7 mouse cellular contexts compared by ENCODE assay signal in the genomic region with DNA sequence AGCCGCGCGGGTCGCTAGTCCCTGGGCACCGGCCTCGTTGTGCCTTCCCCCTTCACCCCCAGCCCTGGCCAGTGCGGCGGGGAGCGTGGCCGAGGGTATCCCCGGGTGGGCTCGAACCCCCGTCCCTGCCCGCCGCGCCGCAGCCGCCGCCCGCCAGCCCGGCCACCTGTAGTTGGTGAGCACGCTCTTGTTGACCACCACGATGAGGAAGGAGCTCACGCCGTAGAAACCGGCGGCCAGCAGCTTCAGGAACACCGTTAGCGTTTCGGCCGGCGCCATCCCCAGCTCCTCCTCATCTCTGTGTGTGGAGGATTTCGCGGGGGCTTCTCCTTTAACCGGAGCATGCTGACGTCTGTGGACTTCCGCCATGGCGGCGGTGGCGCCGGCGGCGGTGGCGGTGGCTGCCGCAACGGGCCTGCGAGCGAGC. TPM values are rescaled to one million over a fixed set of nuclear protein-coding genes. Genes with fewer than 3 reads are reported as not detected.
DNase-seq lines count a peak whose midpoint lies in the region; ATAC-seq and TF ChIP-seq lines count a peak whose summit lies in the region.

No protein-coding gene starts in this region.

- TF ChIP-seq EP300 in heart, adult 2 months (IDR thresholded peaks at IDR 0.05; ENCODE audit: insufficient read depth, low read depth, low read length), result no peak

- H3K4me3 ChIP-seq in embryonic facial prominence, embryonic 13.5 days, result peak overlapping the region; percentile 92
- H3K4me3 ChIP-seq in heart, adult 2 months, result peak overlapping the region; percentile 96
- H3K4me3 ChIP-seq in limb, embryonic 15.5 days, result peak overlapping the region; percentile 90
- peak overlapping the region; percentile 91 for H3K4me3 ChIP-seq in midbrain, embryonic 16.5 days (ENCODE audit: low read depth, low read length)
- peak overlapping the region; percentile 100 for H3K4me3 ChIP-seq in spleen, adult 2 months (ENCODE audit: extremely low read depth, insufficient read depth, insufficient read length)

- TF ChIP-seq CTCF in heart, adult 2 months (IDR thresholded peaks at IDR 0.05), result no peak
- no peak for TF ChIP-seq CTCF in spleen, adult 2 months (IDR thresholded peaks at IDR 0.05; ENCODE audit: extremely low read depth, insufficient read depth, insufficient read length, insufficient replicate concordance)

- no peaks in the 10 kb centered on the region for H3K9me3 ChIP-seq in embryonic facial prominence, embryonic 13.5 days
- H3K9me3 ChIP-seq in limb, embryonic 15.5 days, result no peaks in the 10 kb centered on the region
- no peaks in the 10 kb centered on the region for H3K9me3 ChIP-seq in midbrain, embryonic 16.5 days (replicated peaks; ENCODE audit: control insufficient read depth, low read length, poor library complexity, severe bottlenecking)

- 0% methylated on average over 48 of the region's 48 CpGs for WGBS in embryonic facial prominence, embryonic 13.5 days
- WGBS in heart, adult 2 months, result under 1% methylated on average over 48 of the region's 48 CpGs
- under 1% methylated on average over 48 of the region's 48 CpGs for WGBS in limb, embryonic 15.5 days
- WGBS in midbrain, embryonic 16.5 days, result under 1% methylated on average over 48 of the region's 48 CpGs
- under 1% methylated on average over 46 of the region's 48 CpGs for WGBS in spleen, adult 2 months

- H3K36me3 ChIP-seq in embryonic facial prominence, embryonic 13.5 days, result peaks cover 12% of the 10 kb centered on the region
- no peaks in the 10 kb centered on the region; the same call in 1 of the 2 replicates for H3K36me3 ChIP-seq in heart, adult 2 months (ENCODE audit: control insufficient read depth, insufficient read depth, low read length)
- H3K36me3 ChIP-seq in limb, embryonic 15.5 days, result peaks cover 15% of the 10 kb centered on the region
- H3K36me3 ChIP-seq in midbrain, embryonic 16.5 days (ENCODE audit: control insufficient read depth, insufficient read depth, low read length), result peaks cover 3% of the 10 kb centered on the region; the same call in 1 of the 2 replicates
- H3K36me3 ChIP-seq in spleen, adult 2 months (ENCODE audit: control insufficient read depth, insufficient read depth, low read length), result 0 out of 2 replicates have a peak, but pooled peaks cover 1% of the 10 kb centered on the region

- peaks cover 29% of the 10 kb centered on the region for H3K4me1 ChIP-seq in embryonic facial prominence, embryonic 13.5 days
- H3K4me1 ChIP-seq in heart, adult 2 months (ENCODE audit: control insufficient read depth, insufficient read depth, low read length), result peaks cover 3% of the 10 kb centered on the region
- peaks cover 5% of the 10 kb centered on the region; the same call in 1 of the 2 replicates for H3K4me1 ChIP-seq in limb, embryonic 15.5 days
- H3K4me1 ChIP-seq in midbrain, embryonic 16.5 days (ENCODE audit: control insufficient read depth, insufficient read depth, low read length), result peaks cover 17% of the 10 kb centered on the region
- peaks cover 3% of the 10 kb centered on the region for H3K4me1 ChIP-seq in spleen, adult 2 months (ENCODE audit: control insufficient read depth, insufficient read depth, insufficient read length)

- peak overlapping the region; percentile 98 for H3K9ac ChIP-seq in embryonic facial prominence, embryonic 13.5 days
- H3K9ac ChIP-seq in heart, adult 2 months (ENCODE audit: low read depth, low read length), result peak overlapping the region; percentile 98
- peak overlapping the region; percentile 99 for H3K9ac ChIP-seq in limb, embryonic 15.5 days
- H3K9ac ChIP-seq in midbrain, embryonic 16.5 days (ENCODE audit: low read depth, low read length), result peak overlapping the region; percentile 99

- H3K27me3 ChIP-seq in embryonic facial prominence, embryonic 13.5 days, result no peaks in the 10 kb centered on the region
- no peaks in the 10 kb centered on the region for H3K27me3 ChIP-seq in heart, adult 2 months (ENCODE audit: control insufficient read depth, insufficient read depth, low read length)
- no peaks in the 10 kb centered on the region for H3K27me3 ChIP-seq in limb, embryonic 15.5 days
- no peaks in the 10 kb centered on the region for H3K27me3 ChIP-seq in midbrain, embryonic 16.5 days (ENCODE audit: control insufficient read depth, insufficient read depth, low read depth, low read length)
- H3K27me3 ChIP-seq in spleen, adult 2 months (ENCODE audit: control insufficient read depth, insufficient read depth, low read length), result no peaks in the 10 kb centered on the region

- DNase-seq in adrenal gland, postnatal 10 days, result peak; percentile 81
- peak; percentile 84 to 85 for DNase-seq in heart, adult 2 months
- DNase-seq in kidney, adult 8-10 months, result peak; percentile 42 to 64
- DNase-seq in spleen, adult 2 months (ENCODE audit: low read depth in 1 of 2, low spot score in 2 of 2), result peak; percentile 28 to 66

- intact Hi-C loops in heart, adult 2 months (cut with DNase I), result loop anchor here (1.0 to 5.0 kb wide), 3 partner anchors 62 to 99 kb away; a partner anchor contains a TSS

- H3K27ac ChIP-seq in embryonic facial prominence, embryonic 13.5 days, result peak overlapping the region; percentile 99
- H3K27ac ChIP-seq in heart, adult 2 months, result peak overlapping the region; percentile 87
- H3K27ac ChIP-seq in limb, embryonic 15.5 days, result peak overlapping the region; percentile 99
- peak overlapping the region; percentile 99 for H3K27ac ChIP-seq in midbrain, embryonic 16.5 days (ENCODE audit: low read length)
- H3K27ac ChIP-seq in spleen, adult 2 months (ENCODE audit: insufficient read depth, low read length), result peak overlapping the region; percentile 87

- peaks cover 2% of the 10 kb centered on the region; the same call in 1 of the 2 replicates for H3K79me2 ChIP-seq in heart, adult 2 months (replicated peaks; ENCODE audit: control insufficient read depth, insufficient read depth, low read length)

- TF ChIP-seq POLR2A in heart, adult 2 months (IDR thresholded peaks at IDR 0.05; ENCODE audit: insufficient read depth, low read depth, low read length), result peak; percentile 59; the same call in 1 of the 2 replicates
- TF ChIP-seq POLR2A in spleen, adult 2 months (IDR thresholded peaks at IDR 0.05; ENCODE audit: low read depth, low read length), result peak; percentile 62

- ATAC-seq in embryonic facial prominence, embryonic 13.5 days (ENCODE audit: insufficient number of reproducible peaks, insufficient read depth, low FRiP score, low TSS enrichment, low read depth), result peak; percentile 68
- ATAC-seq in limb, embryonic 15.5 days (ENCODE audit: insufficient number of reproducible peaks, low FRiP score, low TSS enrichment, low read depth), result peak; percentile 57
- peak; percentile 85 for ATAC-seq in midbrain, embryonic 16.5 days

- peak overlapping the region; percentile 72 for H3K4me2 ChIP-seq in embryonic facial prominence, embryonic 13.5 days
- H3K4me2 ChIP-seq in limb, embryonic 15.5 days, result peak overlapping the region; percentile 61
- H3K4me2 ChIP-seq in midbrain, embryonic 16.5 days (ENCODE audit: low read length), result peak overlapping the region; percentile 85

RNA-seq across cellular contexts. Expression of a gene that starts 0.5 kb away (rescaled TPM):
- 10 to 100 TPM; 13.9 to 14.8 TPM for total RNA-seq in adrenal gland, postnatal 10 days (2021)
- 12.9 and 18.1 TPM in 2 replicates for polyA plus RNA-seq in embryonic facial prominence, embryonic 13.5 days (2015; fragmentation: Nextera tagmentation; extraction: Ambion mirVana)
- 1 to 10 TPM; 7.6 to 8.0 TPM for total RNA-seq in heart, adult 2 months (2021)
- 3.9 and 7.3 TPM in 2 replicates for polyA plus RNA-seq in heart, adult 2 months (2012; rRNA removed)
- polyA plus RNA-seq in limb, embryonic 15.5 days (2015; fragmentation: Nextera tagmentation; extraction: Ambion mirVana), result 9.9 and 11.4 TPM in 2 replicates
- 5.7 and 5.9 TPM in 2 replicates for polyA plus RNA-seq in midbrain, embryonic 16.5 days (2015; fragmentation: Nextera tagmentation; extraction: Ambion mirVana)
- polyA plus RNA-seq in spleen, adult 2 months (2012; rRNA removed), result 1.4 and 1.7 TPM in 2 replicates

Comparison
In these comparisons a context has a peak if more than half of its experiments do, and no peak if none do; other contexts are left out.
1. Peak in every context shown above with its lines: DNase-seq, ATAC-seq, H3K4me3 ChIP-seq and H3K27ac ChIP-seq.